Mouse (Mus musculus) myocyte (in vitro differentiated cells): ENCODE measurements at regions not wholly inside any gene's neighbourhood (a gene's known extent, or its start where the extent isn't known, plus 50 kb on each side); places are given as distances from the start of the nearest gene placed in this dataset.

Source experiments
- H3K27me3 ChIP-seq: one replicate; pipeline ENCODE4 v1.6.1; 2011; ENCODE audit not compliant: control insufficient read depth, insufficient read depth, insufficient read length
- H3K36me3 ChIP-seq: one replicate; pipeline ENCODE4 v1.6.1; 2011; ENCODE audit not compliant: control insufficient read depth, insufficient read depth
- H3K4me2 ChIP-seq: one replicate; pipeline ENCODE4 v1.6.1; 2011; ENCODE audit warnings: low read depth, control low read depth
- H3K4me3 ChIP-seq: one replicate; pipeline ENCODE4 v1.5.1; 2011; ENCODE audit warnings: mild to moderate bottlenecking, control low read depth, moderate library complexity
- H3K79me2 ChIP-seq: one replicate; pipeline ENCODE4 v1.6.1; 2011; ENCODE audit not compliant: control insufficient read depth, insufficient read depth
- H3ac ChIP-seq: one replicate; pipeline ENCODE4 v1.6.1; 2011; ENCODE audit not compliant: control insufficient read depth, insufficient read length
- CEBPB ChIP-seq: IDR thresholded peaks from 2 replicates; pipeline ENCODE4 v1.6.1; 2011; ENCODE audit warnings: mild to moderate bottlenecking, moderate library complexity; ENCODE audit not compliant: poor library complexity, insufficient read depth, severe bottlenecking
- E2F4 ChIP-seq: IDR thresholded peaks from one replicate; pipeline ENCODE4 v1.6.1; 2011; ENCODE audit warnings: mild to moderate bottlenecking, control low read depth, moderate library complexity; ENCODE audit not compliant: insufficient read depth
- MAX ChIP-seq: IDR thresholded peaks from one replicate; pipeline ENCODE4 v1.6.1; 2011; ENCODE audit warnings: low read depth, mild to moderate bottlenecking, control low read depth
- MYOD1 ChIP-seq, 3 experiments: IDR thresholded peaks; one replicate each; pipeline ENCODE4 v1.6.1; 2011; ENCODE audit warnings: control low read depth in 2 of 3, low read depth in 2 of 3, mild to moderate bottlenecking in 2 of 3, moderate library complexity in 1 of 3; ENCODE audit not compliant: insufficient read length in 2 of 3, control insufficient read depth in 1 of 3
- MYOG ChIP-seq, 3 experiments: IDR thresholded peaks; one replicate each; pipeline ENCODE4 v1.6.1; 2011; ENCODE audit warnings: control low read depth in 2 of 3, low read depth in 2 of 3, mild to moderate bottlenecking in 2 of 3; ENCODE audit not compliant: insufficient read length in 2 of 3, control insufficient read depth in 1 of 3, insufficient read depth in 1 of 3
- POLR2A ChIP-seq: IDR thresholded peaks from one replicate; pipeline ENCODE4 v1.6.1; 2011; ENCODE audit warnings: low read depth, mild to moderate bottlenecking, control low read depth, moderate library complexity; ENCODE audit not compliant: insufficient read length
- POLR2AphosphoS2 ChIP-seq: IDR thresholded peaks from one replicate; pipeline ENCODE4 v1.6.1; 2011; ENCODE audit warnings: low read depth, control low read depth; ENCODE audit not compliant: insufficient read length
- REST ChIP-seq: IDR thresholded peaks from one replicate; pipeline ENCODE4 v1.6.1; 2011; ENCODE audit warnings: mild to moderate bottlenecking, control low read depth, moderate library complexity; ENCODE audit not compliant: insufficient read depth, insufficient read length
- SRF ChIP-seq: IDR thresholded peaks from one replicate; pipeline ENCODE4 v1.6.1; 2011; ENCODE audit warnings: low read depth; ENCODE audit not compliant: control insufficient read depth, insufficient read length
- TCF12 ChIP-seq: IDR thresholded peaks from one replicate; pipeline ENCODE4 v1.6.1; 2011; ENCODE audit warnings: mild to moderate bottlenecking, control low read depth; ENCODE audit not compliant: poor library complexity, insufficient read depth, severe bottlenecking
- TCF3 ChIP-seq: IDR thresholded peaks from one replicate; pipeline ENCODE4 v1.6.1; 2011; ENCODE audit warnings: low read depth, control low read depth; ENCODE audit not compliant: insufficient read length
- USF1 ChIP-seq: IDR thresholded peaks from one replicate; pipeline ENCODE4 v1.6.1; 2011; ENCODE audit warnings: low read depth, mild to moderate bottlenecking, control low read depth, moderate library complexity

GRCm38 (mm10) chr9:41479085-41479484 is 317.6 kb upstream of the Ubash3b start:
- Histone ChIP-seq H3K79me2 (peaks cover 63% of the 10 kb centered on the region), H3K4me2 (peak overlapping the region; percentile 84), H3K36me3 (peaks cover 3% of the 10 kb centered on the region), H3K4me3 (no peak overlapping the region), H3ac (no peak overlapping the region), H3K27me3 (no peaks in the 10 kb centered on the region)
- TF ChIP-seq MYOG (IDR thresholded peaks at IDR 0.05; ENCODE audit: control insufficient read depth in 1 of 3, insufficient read depth in 1 of 3, insufficient read length in 2 of 3, low read depth in 2 of 3), result no peak
- no peak for TF ChIP-seq POLR2A
- TF ChIP-seq USF1, result no peak
- TF ChIP-seq E2F4, result no peak
- no peak for TF ChIP-seq TCF12
- no peak for TF ChIP-seq SRF
- TF ChIP-seq MYOD1 (IDR thresholded peaks at IDR 0.05; ENCODE audit: control insufficient read depth in 1 of 3, insufficient read length in 2 of 3, low read depth in 2 of 3), result no peak
- no peak for TF ChIP-seq MAX
- no peak for TF ChIP-seq CEBPB
- TF ChIP-seq REST, result no peak
- no peak for TF ChIP-seq TCF3
- no peak for TF ChIP-seq POLR2AphosphoS2

GRCm38 (mm10) chr9:41478106-41478848 is 316.8 kb upstream of the Ubash3b start:
- H3K36me3 ChIP-seq, result no peaks in the 10 kb centered on the region
- H3K4me2 ChIP-seq, result no peak overlapping the region
- H3K27me3 ChIP-seq, result no peaks in the 10 kb centered on the region

GRCm38 (mm10) chr9:41475326-41475725 is 313.8 kb upstream of the Ubash3b start:
- no peak for TF ChIP-seq POLR2A
- no peak for TF ChIP-seq E2F4
- TF ChIP-seq SRF, result no peak
- TF ChIP-seq POLR2AphosphoS2, result no peak
- no peak for TF ChIP-seq MYOG (IDR thresholded peaks at IDR 0.05; ENCODE audit: control insufficient read depth in 1 of 3, insufficient read depth in 1 of 3, insufficient read length in 2 of 3, low read depth in 2 of 3)
- TF ChIP-seq TCF3, result no peak
- TF ChIP-seq TCF12, result no peak
- no peak for TF ChIP-seq USF1
- no peak for TF ChIP-seq REST
- no peak for TF ChIP-seq MYOD1 (IDR thresholded peaks at IDR 0.05; ENCODE audit: control insufficient read depth in 1 of 3, insufficient read length in 2 of 3, low read depth in 2 of 3)
- TF ChIP-seq MAX, result no peak
- no peak for TF ChIP-seq CEBPB
- Histone ChIP-seq H3K27me3 (no peaks in the 10 kb centered on the region), H3K4me2 (peak overlapping the region; percentile 88)

More at GRCm38 (mm10) chr9:41478106-41478848, 316.8 kb upstream of the Ubash3b start:
- H3ac ChIP-seq, result no peak overlapping the region
- no peak overlapping the region for H3K4me3 ChIP-seq
- no peak for TF ChIP-seq E2F4
- TF ChIP-seq MYOD1 (IDR thresholded peaks at IDR 0.05; ENCODE audit: control insufficient read depth in 1 of 3, insufficient read length in 2 of 3, low read depth in 2 of 3), result no peak
- TF ChIP-seq CEBPB, result no peak
- H3K79me2 ChIP-seq, result peaks cover 58% of the 10 kb centered on the region

GRCm38 (mm10) chr9:41474945-41475297 is 313.4 kb upstream of the Ubash3b start:
- H3K4me2 ChIP-seq, result peak overlapping the region; percentile 88

More at GRCm38 (mm10) chr9:41475326-41475725, 313.8 kb upstream of the Ubash3b start:
- Histone ChIP-seq H3K4me3 (peak overlapping the region; percentile 35), H3ac (peak overlapping the region; percentile 53), H3K36me3 (no peaks in the 10 kb centered on the region), H3K79me2 (peaks cover 40% of the 10 kb centered on the region)

More at GRCm38 (mm10) chr9:41474945-41475297, 313.4 kb upstream of the Ubash3b start:
- Histone ChIP-seq H3K36me3 (no peaks in the 10 kb centered on the region), H3K27me3 (no peaks in the 10 kb centered on the region), H3ac (peak overlapping the region; percentile 53), H3K79me2 (peaks cover 40% of the 10 kb centered on the region), H3K4me3 (peak overlapping the region; percentile 35)
- TF ChIP-seq MYOD1 (IDR thresholded peaks at IDR 0.05; ENCODE audit: control insufficient read depth in 1 of 3, insufficient read length in 2 of 3, low read depth in 2 of 3), result no peak
- no peak for TF ChIP-seq SRF
- TF ChIP-seq POLR2AphosphoS2, result no peak
- TF ChIP-seq REST, result no peak
- TF ChIP-seq TCF3, result no peak
- TF ChIP-seq CEBPB, result no peak
